Mouse (Mus musculus): Measurements from ENCODE around the gene Fcgr4. TPM values are rescaled to one million over a fixed set of nuclear protein-coding genes. Genes with fewer than 3 reads are reported as not detected.

Gene Fcgr4
- polyA plus RNA-seq, 1 experiment from 2014 or later, result 0.37 TPM

- Histone ChIP-seq H3K9me3 (no peaks in the 10 kb centered on the region), H3K27ac (replicated peaks) (no peak overlapping the region), H3K9ac (no peak overlapping the region), H3K4me1 (no peaks in the 10 kb centered on the region), H3K27me3 (replicated peaks) (peaks cover 37% of the 10 kb centered on the region), H3K4me3 (no peak overlapping the region), H3K4me2 (no peak overlapping the region), H3K36me3 (no peaks in the 10 kb centered on the region)
- WGBS, result 75% methylated on average over 3 of the region's 3 CpGs
- ATAC-seq (ENCODE audit: extremely low read depth, insufficient number of reproducible peaks, low FRiP score, low TSS enrichment), result no peak
Observed at GRCm38 (mm10) chr1:170985092-170985491, 33.6 kb upstream of the Fcgr4 start.

- peaks cover 39% of the 10 kb centered on the region for H3K27me3 ChIP-seq (replicated peaks)
- H3K36me3 ChIP-seq, result no peaks in the 10 kb centered on the region
- 68% methylated on average over 5 of the region's 5 CpGs for WGBS
- ATAC-seq (ENCODE audit: extremely low read depth, insufficient number of reproducible peaks, low FRiP score, low TSS enrichment), result no peak
- H3K4me3 ChIP-seq, result no peak overlapping the region
- no peaks in the 10 kb centered on the region for H3K9me3 ChIP-seq
- no peak overlapping the region for H3K4me2 ChIP-seq
- no peaks in the 10 kb centered on the region for H3K4me1 ChIP-seq
- H3K9ac ChIP-seq, result no peak overlapping the region
- H3K27ac ChIP-seq (replicated peaks), result no peak overlapping the region
Observed at GRCm38 (mm10) chr1:170985861-170986260, 32.9 kb upstream of the Fcgr4 start.

GRCm38 (mm10) chr1:170989656-170990055 is 29.1 kb upstream of the Fcgr4 start:
- Histone ChIP-seq H3K36me3 (no peaks in the 10 kb centered on the region), H3K9ac (no peak overlapping the region), H3K4me3 (no peak overlapping the region), H3K27me3 (replicated peaks) (peaks cover 44% of the 10 kb centered on the region), H3K9me3 (no peaks in the 10 kb centered on the region), H3K27ac (replicated peaks) (no peak overlapping the region), H3K4me2 (no peak overlapping the region), H3K4me1 (no peaks in the 10 kb centered on the region)
- 55% methylated on average over 9 of the region's 9 CpGs for WGBS
- ATAC-seq (ENCODE audit: extremely low read depth, insufficient number of reproducible peaks, low FRiP score, low TSS enrichment), result no peak

- peaks cover 47% of the 10 kb centered on the region for H3K27me3 ChIP-seq (replicated peaks)
- H3K4me1 ChIP-seq, result no peaks in the 10 kb centered on the region
- 58% methylated on average over 5 of the region's 5 CpGs for WGBS
- ATAC-seq (ENCODE audit: extremely low read depth, insufficient number of reproducible peaks, low FRiP score, low TSS enrichment), result no peak
- H3K9me3 ChIP-seq, result no peaks in the 10 kb centered on the region
- no peak overlapping the region for H3K9ac ChIP-seq
- H3K4me3 ChIP-seq, result no peak overlapping the region
- H3K27ac ChIP-seq (replicated peaks), result no peak overlapping the region
- H3K36me3 ChIP-seq, result no peaks in the 10 kb centered on the region
- no peak overlapping the region for H3K4me2 ChIP-seq
Observed at GRCm38 (mm10) chr1:170992550-170992949, 26.2 kb upstream of the Fcgr4 start.

- 62% methylated on average over 3 of the region's 3 CpGs for WGBS
Observed at GRCm38 (mm10) chr1:170996034-170996433, 22.7 kb upstream of the Fcgr4 start.

GRCm38 (mm10) chr1:170996753-170997152 is 22.0 kb upstream of the Fcgr4 start:
- H3K4me2 ChIP-seq, result no peak overlapping the region
- no peak overlapping the region for H3K4me3 ChIP-seq
- ATAC-seq (ENCODE audit: extremely low read depth, insufficient number of reproducible peaks, low FRiP score, low TSS enrichment), result no peak
- no peak overlapping the region for H3K9ac ChIP-seq
- H3K4me1 ChIP-seq, result no peaks in the 10 kb centered on the region
- H3K9me3 ChIP-seq, result no peaks in the 10 kb centered on the region
- H3K27ac ChIP-seq (replicated peaks), result no peak overlapping the region
- no peaks in the 10 kb centered on the region for H3K36me3 ChIP-seq
- peaks cover 27% of the 10 kb centered on the region for H3K27me3 ChIP-seq (replicated peaks)
- WGBS, result 30% methylated on average over 3 of the region's 3 CpGs

More at GRCm38 (mm10) chr1:170996034-170996433, 22.7 kb upstream of the Fcgr4 start:
- H3K9me3 ChIP-seq, result no peaks in the 10 kb centered on the region
- peaks cover 27% of the 10 kb centered on the region for H3K27me3 ChIP-seq (replicated peaks)
- ATAC-seq (ENCODE audit: extremely low read depth, insufficient number of reproducible peaks, low FRiP score, low TSS enrichment), result no peak
- H3K4me2 ChIP-seq, result no peak overlapping the region
- H3K4me1 ChIP-seq, result no peaks in the 10 kb centered on the region
- H3K4me3 ChIP-seq, result no peak overlapping the region
- no peak overlapping the region for H3K9ac ChIP-seq
- H3K36me3 ChIP-seq, result no peaks in the 10 kb centered on the region
- no peak overlapping the region for H3K27ac ChIP-seq (replicated peaks)

GRCm38 (mm10) chr1:170997756-170998655 is 20.7 kb upstream of the Fcgr4 start:
- H3K4me3 ChIP-seq, result peak overlapping the region; percentile 27
- peaks cover 27% of the 10 kb centered on the region for H3K27me3 ChIP-seq (replicated peaks)
- no peak overlapping the region for H3K27ac ChIP-seq (replicated peaks)
- no peaks in the 10 kb centered on the region for H3K4me1 ChIP-seq
- 47% methylated on average over 21 of the region's 21 CpGs for WGBS
- H3K9ac ChIP-seq, result peak overlapping the region; percentile 44; the same call in 1 of the 2 replicates
- ATAC-seq (ENCODE audit: extremely low read depth, insufficient number of reproducible peaks, low FRiP score, low TSS enrichment), result no peak; the same call in 1 of the 2 replicates
- peak overlapping the region; percentile 61 for H3K4me2 ChIP-seq
- no peaks in the 10 kb centered on the region for H3K9me3 ChIP-seq
- no peaks in the 10 kb centered on the region for H3K36me3 ChIP-seq

GRCm38 (mm10) chr1:170999811-171000210 is 18.9 kb upstream of the Fcgr4 start:
- H3K9ac ChIP-seq, result no peak overlapping the region
- no peak for ATAC-seq (ENCODE audit: extremely low read depth, insufficient number of reproducible peaks, low FRiP score, low TSS enrichment)
- H3K4me2 ChIP-seq, result no peak overlapping the region
- peaks cover 20% of the 10 kb centered on the region for H3K27me3 ChIP-seq (replicated peaks)
- H3K4me3 ChIP-seq, result no peak overlapping the region
- no peak overlapping the region for H3K27ac ChIP-seq (replicated peaks)
- H3K36me3 ChIP-seq, result no peaks in the 10 kb centered on the region
- no peaks in the 10 kb centered on the region for H3K9me3 ChIP-seq
- no peaks in the 10 kb centered on the region for H3K4me1 ChIP-seq

GRCm38 (mm10) chr1:171005081-171005480 is 13.6 kb upstream of the Fcgr4 start:
- ATAC-seq (ENCODE audit: extremely low read depth, insufficient number of reproducible peaks, low FRiP score, low TSS enrichment), result no peak
- Histone ChIP-seq H3K4me2 (no peak overlapping the region), H3K27me3 (replicated peaks) (no peaks in the 10 kb centered on the region), H3K4me1 (no peaks in the 10 kb centered on the region), H3K4me3 (no peak overlapping the region), H3K9me3 (0 out of 2 replicates have a peak, but pooled peaks cover 4% of the 10 kb centered on the region), H3K27ac (replicated peaks) (no peak overlapping the region), H3K9ac (no peak overlapping the region), H3K36me3 (no peaks in the 10 kb centered on the region)
- WGBS, result 61% methylated on average over 6 of the region's 6 CpGs

GRCm38 (mm10) chr1:171005586-171005985 is 13.1 kb upstream of the Fcgr4 start:
- no peak for ATAC-seq (ENCODE audit: extremely low read depth, insufficient number of reproducible peaks, low FRiP score, low TSS enrichment)
- no peaks in the 10 kb centered on the region for H3K36me3 ChIP-seq
- 0 out of 2 replicates have a peak, but pooled peaks cover 4% of the 10 kb centered on the region for H3K9me3 ChIP-seq
- H3K9ac ChIP-seq, result no peak overlapping the region
- no peak overlapping the region for H3K4me2 ChIP-seq
- no peaks in the 10 kb centered on the region for H3K27me3 ChIP-seq (replicated peaks)
- no peaks in the 10 kb centered on the region for H3K4me1 ChIP-seq
- H3K27ac ChIP-seq (replicated peaks), result no peak overlapping the region
- no peak overlapping the region for H3K4me3 ChIP-seq

- H3K36me3 ChIP-seq, result no peaks in the 10 kb centered on the region
- ATAC-seq (ENCODE audit: extremely low read depth, insufficient number of reproducible peaks, low FRiP score, low TSS enrichment), result no peak
- 76% methylated on average over 4 of the region's 4 CpGs for WGBS
Observed at GRCm38 (mm10) chr1:171006335-171006734, 12.4 kb upstream of the Fcgr4 start.

GRCm38 (mm10) chr1:171006905-171007304 is 11.8 kb upstream of the Fcgr4 start:
- Histone ChIP-seq H3K4me3 (no peak overlapping the region), H3K27ac (replicated peaks) (no peak overlapping the region), H3K27me3 (replicated peaks) (no peaks in the 10 kb centered on the region), H3K9me3 (0 out of 2 replicates have a peak, but pooled peaks cover 4% of the 10 kb centered on the region), H3K4me1 (no peaks in the 10 kb centered on the region), H3K36me3 (no peaks in the 10 kb centered on the region), H3K4me2 (no peak overlapping the region), H3K9ac (no peak overlapping the region)
- ATAC-seq (ENCODE audit: extremely low read depth, insufficient number of reproducible peaks, low FRiP score, low TSS enrichment), result no peak
- 77% methylated on average over 2 of the region's 2 CpGs for WGBS

More at GRCm38 (mm10) chr1:171006335-171006734, 12.4 kb upstream of the Fcgr4 start:
- Histone ChIP-seq H3K4me1 (no peaks in the 10 kb centered on the region), H3K4me2 (no peak overlapping the region), H3K27ac (replicated peaks) (no peak overlapping the region), H3K9me3 (0 out of 2 replicates have a peak, but pooled peaks cover 4% of the 10 kb centered on the region), H3K4me3 (no peak overlapping the region), H3K27me3 (replicated peaks) (no peaks in the 10 kb centered on the region), H3K9ac (no peak overlapping the region)
